Mouse (Mus musculus) fat pad, adult 2 months (tissue): ENCODE data around the gene Usp2.

Experiments
- DNase-seq: peaks from one replicate; pipeline ENCODE4 v3.0.0-alpha.2; 2011; ENCODE audit warnings: low read depth, low spot score; ENCODE audit errors: extremely low read depth

The Usp2 gene

DNA sequence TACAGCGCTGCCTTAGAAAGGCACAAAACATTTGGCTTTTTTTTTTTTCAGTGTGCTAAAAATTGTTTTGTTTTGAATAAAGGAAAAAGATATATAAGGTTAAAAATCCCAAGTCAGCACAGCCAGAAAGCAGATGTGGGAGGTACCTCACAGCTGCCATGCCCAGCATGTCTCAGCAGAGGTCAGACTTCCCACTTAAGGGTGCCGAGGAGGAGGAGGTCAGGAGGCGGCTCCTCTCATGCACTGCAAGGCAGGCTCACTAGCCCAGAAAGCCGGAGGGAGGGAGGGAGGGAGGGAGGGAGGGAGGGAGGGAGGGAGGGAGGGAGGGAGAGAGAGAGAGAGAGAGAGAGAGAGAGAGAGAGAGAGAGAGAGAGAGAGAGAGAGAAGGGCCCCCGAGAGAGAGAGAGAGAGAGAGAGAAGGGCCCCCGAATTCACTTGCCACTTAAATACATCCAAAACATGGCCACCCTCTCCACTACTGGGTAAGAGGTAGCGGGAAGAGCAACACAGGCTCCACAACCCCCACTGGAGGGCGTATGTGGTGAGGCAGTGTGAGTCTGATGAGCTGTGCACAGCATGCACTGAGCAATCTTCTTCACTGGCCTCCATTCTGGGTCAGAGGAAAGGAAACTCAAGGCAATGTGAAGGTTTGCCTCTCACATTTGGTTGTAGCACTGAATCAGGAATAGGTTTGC lies 77.3 kb downstream of the Usp2 start:
- no peak for DNase-seq

GRCm38 (mm10) chr9:44144718-44145060 lies 77.9 kb downstream of the Usp2 start:
- DNase-seq: no peak
